Mouse (Mus musculus): ENCODE data around the gene Kcnb1. TPM values are rescaled to one million over a fixed set of nuclear protein-coding genes. Genes with fewer than 3 reads are reported as not detected.
"Not testable (repeated sequence)": the region's sequence is repeated elsewhere in the genome, so short reads cannot be mapped to it uniquely, and the experiment has no call there.

Kcnb1 gene
- polyA plus RNA-seq, 1 experiment from 2014 or later, result 0.07 TPM

- 38% methylated on average over 8 of the region's 8 CpGs for WGBS (ENCODE audit: missing documents)
- H3K27ac ChIP-seq, result no peak overlapping the region
- H3K79me2 ChIP-seq (ENCODE audit: inconsistent target), result no peaks in the 10 kb centered on the region
- H3K36me3 ChIP-seq (ENCODE audit: inconsistent target), result no peaks in the 10 kb centered on the region
- no peak overlapping the region for H3K4me3 ChIP-seq (ENCODE audit: inconsistent target)
Measured at GRCm38 (mm10) chr2:167219154-167219775, 29.3 kb upstream of the Kcnb1 start.

DNA sequence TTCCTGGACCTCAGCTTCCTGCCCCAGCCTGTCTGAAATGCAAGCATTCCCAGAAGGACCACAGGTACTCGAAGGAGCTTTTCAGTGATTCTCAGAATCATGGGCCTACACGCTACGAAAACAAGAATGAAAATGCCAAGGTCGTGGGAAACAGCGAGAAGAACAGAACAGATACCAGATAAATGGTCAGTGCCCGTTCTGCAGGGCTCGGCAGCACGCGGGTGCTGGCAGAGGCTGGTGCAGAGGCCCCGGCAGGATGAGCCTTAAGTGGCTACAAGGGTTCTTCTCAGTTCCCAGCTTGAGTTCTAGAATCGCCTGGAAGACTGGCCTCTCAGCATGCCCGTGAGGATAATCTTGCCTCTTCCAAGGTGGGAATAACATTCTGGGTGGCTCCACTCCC lies 23.7 kb upstream of the Kcnb1 start:
- Histone ChIP-seq H3K36me3 (ENCODE audit: inconsistent target) (no peaks in the 10 kb centered on the region), H3K4me3 (ENCODE audit: inconsistent target) (no peak overlapping the region), H3K79me2 (ENCODE audit: inconsistent target) (no peaks in the 10 kb centered on the region), H3K27ac (no peak overlapping the region)
- 94% methylated on average over 12 of the region's 12 CpGs for WGBS (ENCODE audit: missing documents)

- Histone ChIP-seq H3K27ac (no peak overlapping the region), H3K36me3 (ENCODE audit: inconsistent target) (no peaks in the 10 kb centered on the region), H3K4me3 (ENCODE audit: inconsistent target) (no peak overlapping the region), H3K79me2 (ENCODE audit: inconsistent target) (no peaks in the 10 kb centered on the region)
- WGBS (ENCODE audit: missing documents), result 93% methylated on average over 3 of the region's 3 CpGs
Measured at GRCm38 (mm10) chr2:167213076-167213475, 23.1 kb upstream of the Kcnb1 start.

DNA sequence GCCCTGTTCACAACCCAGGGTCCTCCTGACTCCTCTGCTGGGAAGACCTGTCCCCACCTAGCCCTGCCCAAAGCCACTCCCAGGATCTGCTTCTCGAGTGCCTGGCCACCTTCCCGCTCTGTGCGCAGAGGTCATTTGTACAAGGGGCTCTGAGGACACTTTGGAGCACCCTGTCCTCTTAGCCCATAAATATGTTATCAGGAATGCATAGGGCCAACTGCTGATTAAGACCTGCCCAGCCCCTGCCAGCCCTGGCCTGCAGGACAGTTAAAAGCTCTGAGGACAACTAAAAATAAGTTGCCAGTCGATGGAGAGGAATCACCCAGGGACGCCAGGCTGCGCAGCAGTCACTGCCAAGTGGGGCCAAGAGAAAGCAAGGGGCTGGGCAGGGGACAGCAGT lies 22.6 kb upstream of the Kcnb1 start:
- Histone ChIP-seq H3K4me3 (ENCODE audit: inconsistent target) (no peak overlapping the region), H3K79me2 (ENCODE audit: inconsistent target) (no peaks in the 10 kb centered on the region), H3K36me3 (ENCODE audit: inconsistent target) (no peaks in the 10 kb centered on the region), H3K27ac (no peak overlapping the region)
- WGBS (ENCODE audit: missing documents), result 93% methylated on average over 6 of the region's 6 CpGs

DNA sequence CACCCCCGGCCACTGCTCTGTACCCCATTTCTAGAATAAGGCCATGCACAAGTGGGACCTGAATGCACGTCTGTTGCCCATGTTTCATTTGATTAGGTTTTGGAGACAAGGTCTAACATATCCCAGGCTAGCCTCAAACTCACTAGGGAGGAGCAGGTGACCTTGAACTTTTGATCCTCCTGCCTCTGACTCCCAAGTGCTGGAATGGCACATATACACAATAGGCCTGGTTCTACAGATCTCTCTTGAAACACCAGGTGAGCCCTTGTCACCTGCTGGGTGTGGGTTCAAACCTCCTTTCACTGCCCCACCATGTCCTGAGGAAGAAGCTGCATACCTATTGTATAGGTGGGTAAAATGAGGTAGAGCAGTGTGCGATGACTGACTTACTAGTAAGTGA lies 22.1 kb upstream of the Kcnb1 start:
- Histone ChIP-seq H3K27ac (no peak overlapping the region), H3K4me3 (ENCODE audit: inconsistent target) (no peak overlapping the region), H3K36me3 (ENCODE audit: inconsistent target) (no peaks in the 10 kb centered on the region), H3K79me2 (ENCODE audit: inconsistent target) (no peaks in the 10 kb centered on the region)
- 98% methylated on average over 3 of the region's 3 CpGs for WGBS (ENCODE audit: missing documents)

DNA sequence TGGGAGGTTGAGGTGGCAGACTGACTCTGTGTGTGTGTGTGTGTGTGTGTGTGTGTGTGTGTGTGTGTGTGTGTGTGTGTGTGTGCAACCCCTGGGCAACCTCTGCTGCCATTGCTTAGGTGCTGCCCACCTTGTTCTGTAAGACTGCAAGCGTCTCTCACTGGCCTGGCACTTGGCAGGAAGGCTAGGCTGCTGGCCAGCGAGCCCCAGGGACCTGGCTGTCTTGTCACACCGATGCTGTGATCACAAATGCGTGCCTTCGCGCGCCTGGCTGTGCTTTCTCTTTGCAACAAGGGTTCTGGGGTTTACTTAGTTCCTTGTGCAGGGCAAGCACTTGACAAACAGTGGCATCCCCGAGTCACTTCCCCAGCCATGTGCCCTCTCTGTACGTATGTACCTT lies 19.9 kb upstream of the Kcnb1 start:
- WGBS (ENCODE audit: missing documents), result 63% methylated on average over 9 of the region's 9 CpGs
- no peaks in the 10 kb centered on the region for H3K36me3 ChIP-seq (ENCODE audit: inconsistent target)
- H3K79me2 ChIP-seq (ENCODE audit: inconsistent target), result no peaks in the 10 kb centered on the region
- no peak overlapping the region for H3K27ac ChIP-seq
- H3K4me3 ChIP-seq (ENCODE audit: inconsistent target), result no peak overlapping the region

DNA sequence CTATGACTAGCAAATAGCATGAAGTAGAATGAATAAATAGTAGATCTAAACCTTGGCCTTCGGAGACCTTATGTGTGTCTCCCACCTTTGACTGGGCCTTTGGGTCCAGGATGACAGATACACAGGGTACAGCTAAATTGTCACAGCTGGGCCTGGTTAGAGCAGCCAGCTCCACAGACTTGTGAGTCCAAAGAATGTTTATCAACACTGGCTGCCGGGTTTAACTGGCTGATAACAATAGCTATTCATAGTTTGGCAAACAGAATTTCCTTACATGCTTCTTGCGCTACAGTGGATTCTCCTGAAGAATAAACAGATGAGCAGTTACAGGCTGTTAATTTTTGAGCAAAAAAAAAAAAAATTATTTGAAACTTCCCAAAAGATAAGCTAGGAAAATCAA lies 19.0 kb upstream of the Kcnb1 start:
- Histone ChIP-seq H3K79me2 (ENCODE audit: inconsistent target) (no peaks in the 10 kb centered on the region), H3K27ac (no peak overlapping the region), H3K4me3 (ENCODE audit: inconsistent target) (no peak overlapping the region), H3K36me3 (ENCODE audit: inconsistent target) (no peaks in the 10 kb centered on the region)
- WGBS (ENCODE audit: missing documents), result 81% methylated on average over 3 of the region's 3 CpGs

GRCm38 (mm10) chr2:167205918-167206629 lies 16.1 kb upstream of the Kcnb1 start:
- no peak overlapping the region for H3K4me3 ChIP-seq (ENCODE audit: inconsistent target)
- H3K36me3 ChIP-seq (ENCODE audit: inconsistent target), result no peaks in the 10 kb centered on the region
- no peaks in the 10 kb centered on the region for H3K79me2 ChIP-seq (ENCODE audit: inconsistent target)
- WGBS (ENCODE audit: missing documents), result 92% methylated on average over 18 of the region's 18 CpGs
- no peak overlapping the region for H3K27ac ChIP-seq

DNA sequence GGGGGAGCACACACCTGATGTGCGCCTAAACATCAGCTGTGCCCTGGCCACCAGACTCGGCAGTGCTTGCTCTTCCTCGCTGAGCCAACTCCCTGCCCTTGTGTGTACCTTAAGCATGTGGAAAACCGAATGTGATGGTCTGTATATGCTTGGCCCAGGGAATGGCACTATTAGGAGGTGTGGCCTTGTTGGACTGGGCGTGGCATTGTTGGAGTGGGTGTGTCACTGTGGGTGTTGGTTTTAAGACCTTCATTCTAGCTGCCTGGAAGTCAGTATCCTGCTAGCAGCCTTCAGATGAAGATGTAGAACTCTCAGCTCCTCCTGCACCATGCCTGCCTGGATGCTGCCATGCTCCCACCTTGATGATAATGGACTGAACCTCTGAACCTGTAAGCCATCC lies 14.7 kb upstream of the Kcnb1 start:
- not testable (repeated sequence) for H3K27ac ChIP-seq; H3K36me3 ChIP-seq (ENCODE audit: inconsistent target)
- WGBS (ENCODE audit: missing documents), result 74% methylated on average over 5 of the region's 5 CpGs

GRCm38 (mm10) chr2:167203505-167204166 lies 13.7 kb upstream of the Kcnb1 start:
- 77% methylated on average over 7 of the region's 7 CpGs for WGBS (ENCODE audit: missing documents)
- no peaks in the 10 kb centered on the region for H3K36me3 ChIP-seq (ENCODE audit: inconsistent target)
- no peak overlapping the region for H3K4me3 ChIP-seq (ENCODE audit: inconsistent target)
- H3K79me2 ChIP-seq (ENCODE audit: inconsistent target), result no peaks in the 10 kb centered on the region
- no peak overlapping the region for H3K27ac ChIP-seq

More for the DNA sequence above, 14.7 kb upstream of the Kcnb1 start:
- not testable (repeated sequence) for H3K4me3 ChIP-seq (ENCODE audit: inconsistent target); H3K79me2 ChIP-seq (ENCODE audit: inconsistent target)

DNA sequence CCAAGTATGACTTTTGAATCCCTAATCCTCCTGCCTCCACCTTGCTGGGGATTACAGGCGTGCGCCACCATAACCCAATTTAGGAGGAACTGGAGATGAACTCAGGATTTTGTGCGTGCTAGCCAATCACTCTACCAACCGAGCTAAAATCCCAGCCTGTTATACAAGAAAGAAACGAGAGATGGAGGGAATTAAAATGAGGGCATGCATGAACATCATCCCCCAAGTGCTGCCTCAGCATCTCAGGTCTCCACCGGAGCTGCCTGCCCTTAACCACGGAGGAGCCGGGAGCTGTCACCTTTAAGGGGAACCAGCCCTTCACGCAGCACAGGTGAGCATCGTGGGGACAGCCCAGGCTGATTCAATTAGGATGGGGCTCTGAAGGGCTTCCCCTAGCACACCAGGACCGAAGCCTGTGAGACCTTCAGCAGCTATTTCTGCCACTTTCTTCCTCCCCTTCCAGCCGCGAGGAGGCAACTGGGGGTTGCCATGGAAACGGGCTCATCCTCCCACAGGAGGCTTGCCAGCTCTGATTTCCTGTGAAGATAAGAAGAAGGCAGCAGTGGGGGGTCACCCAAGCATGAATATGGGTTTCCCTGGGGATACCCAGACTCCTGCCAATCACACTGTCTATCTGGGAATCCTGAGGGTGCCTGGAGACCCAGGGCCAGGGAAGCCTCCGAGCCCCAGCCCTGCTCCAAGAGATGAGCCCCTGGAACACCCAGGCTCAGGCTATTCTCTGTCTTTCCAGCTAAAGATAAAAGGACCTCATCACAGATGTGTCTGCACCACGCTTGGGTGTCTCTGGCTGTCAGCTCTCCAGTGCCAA lies 11.7 kb upstream of the Kcnb1 start:
- H3K4me3 ChIP-seq (ENCODE audit: inconsistent target), result no peak overlapping the region
- H3K27ac ChIP-seq, result no peak overlapping the region
- 55% methylated on average over 16 of the region's 16 CpGs for WGBS (ENCODE audit: missing documents)
- H3K79me2 ChIP-seq (ENCODE audit: inconsistent target), result no peaks in the 10 kb centered on the region
- no peaks in the 10 kb centered on the region for H3K36me3 ChIP-seq (ENCODE audit: inconsistent target)

GRCm38 (mm10) chr2:167198660-167199427 lies 8.9 kb upstream of the Kcnb1 start:
- H3K27ac ChIP-seq, result no peak overlapping the region
- H3K36me3 ChIP-seq (ENCODE audit: inconsistent target), result no peaks in the 10 kb centered on the region
- no peak overlapping the region for H3K4me3 ChIP-seq (ENCODE audit: inconsistent target)
- WGBS (ENCODE audit: missing documents), result 83% methylated on average over 11 of the region's 13 CpGs
- no peaks in the 10 kb centered on the region for H3K79me2 ChIP-seq (ENCODE audit: inconsistent target)

DNA sequence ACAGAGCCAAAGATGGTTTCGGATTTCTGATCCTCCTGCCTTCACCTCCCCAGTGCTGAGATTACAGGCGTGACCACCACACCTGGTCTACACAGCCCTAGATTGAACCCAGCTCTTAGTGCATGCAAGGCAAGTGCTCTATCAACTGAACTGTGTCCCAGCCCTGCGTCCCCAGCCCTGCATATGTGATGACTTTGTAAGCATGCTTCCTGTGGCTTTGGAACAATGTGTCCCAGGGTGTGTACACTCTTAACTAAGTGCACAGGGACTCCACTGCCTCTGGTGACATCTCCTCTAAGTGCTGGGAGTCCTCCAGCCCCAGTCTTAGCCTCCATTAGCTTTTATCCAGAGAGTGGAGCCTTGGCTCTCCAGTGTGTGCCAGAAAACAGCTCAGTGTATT lies 3.4 kb upstream of the Kcnb1 start:
- H3K4me3 ChIP-seq (ENCODE audit: inconsistent target), result no peak overlapping the region
- 83% methylated on average over 3 of the region's 3 CpGs for WGBS (ENCODE audit: missing documents)
- H3K36me3 ChIP-seq (ENCODE audit: inconsistent target), result no peaks in the 10 kb centered on the region
- H3K79me2 ChIP-seq (ENCODE audit: inconsistent target), result no peaks in the 10 kb centered on the region
- no peak overlapping the region for H3K27ac ChIP-seq

Data from macrophage (primary cell).